Mouse (Mus musculus): ENCODE data around the gene Rbfox1.

Rbfox1 gene

DNA sequence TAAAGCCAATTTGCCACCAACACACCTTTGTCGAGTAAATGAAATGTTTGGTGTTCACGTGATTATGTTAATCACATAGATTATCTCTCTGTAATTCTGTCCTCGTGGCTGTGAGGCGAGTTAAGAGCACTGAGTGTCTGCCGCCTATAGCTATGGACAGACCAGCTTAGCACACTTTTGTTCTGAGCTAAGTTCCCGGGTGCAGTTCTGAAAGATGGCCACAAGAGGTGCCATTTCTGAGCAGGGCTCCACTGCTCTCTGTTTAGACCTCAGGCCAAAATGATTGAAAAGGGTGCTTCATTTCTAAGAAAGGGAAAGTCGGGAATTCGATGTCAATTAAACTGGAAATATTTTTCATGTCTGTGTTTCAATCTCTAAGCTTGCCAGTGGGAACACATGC, 617.1 kb downstream of the Rbfox1 start:
- DNase-seq: peak; percentile 34

DNA sequence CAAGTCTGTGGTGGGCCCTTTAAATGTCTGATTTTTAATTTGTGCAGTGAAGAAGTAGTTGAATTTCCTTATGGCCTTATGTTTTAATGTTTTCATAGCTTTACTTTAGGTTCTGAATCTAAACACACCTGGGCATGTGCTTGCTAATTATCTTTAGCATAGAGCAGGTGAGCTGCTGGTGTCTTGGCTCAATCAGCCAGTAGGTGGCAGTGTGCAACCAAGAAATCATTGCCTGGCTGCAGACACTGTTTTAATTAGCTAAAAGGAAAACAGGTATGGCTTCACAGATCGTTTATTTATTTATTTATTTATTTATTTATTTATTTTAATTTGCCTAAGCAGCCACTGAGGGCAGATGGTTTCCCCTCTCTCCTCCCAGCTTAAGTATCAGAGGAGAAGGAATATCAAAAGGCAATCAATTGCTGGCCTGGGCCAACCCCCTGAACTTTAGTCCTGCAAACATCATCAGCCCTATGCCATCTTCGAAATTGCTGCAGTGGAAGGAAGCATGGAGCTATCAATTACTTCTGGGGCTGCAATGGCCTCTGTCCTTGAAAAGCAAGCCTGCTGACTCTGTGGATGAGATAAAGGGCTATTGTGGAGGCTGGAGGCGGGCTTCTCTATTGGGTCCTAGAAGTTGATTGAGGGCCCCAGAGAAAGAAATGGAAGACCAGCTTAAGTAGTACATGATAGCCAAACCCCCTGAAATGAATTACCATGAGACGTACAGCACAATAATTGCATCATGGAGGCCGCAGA, 618.6 kb downstream of the Rbfox1 start:
- peak; percentile 64 for DNase-seq

DNA sequence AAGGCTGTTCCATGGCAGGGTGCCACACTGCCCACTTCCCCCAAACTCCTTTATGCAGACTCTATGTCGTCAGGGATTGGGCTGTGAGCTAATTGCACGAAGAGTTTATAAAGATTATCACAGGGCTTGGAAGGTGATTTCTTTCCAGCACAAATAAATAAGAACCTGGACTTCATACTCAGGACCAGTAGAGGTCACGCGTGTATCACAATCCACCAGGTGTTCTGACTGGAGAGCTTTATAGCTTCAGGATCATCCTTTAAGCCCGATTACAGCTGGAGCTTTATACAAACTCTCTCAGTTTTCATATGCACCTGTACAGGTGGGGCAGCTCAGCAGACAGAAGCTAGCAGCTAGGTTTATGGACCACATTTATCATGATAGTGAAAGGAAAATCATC, 623.8 kb downstream of the Rbfox1 start:
- no peak for DNase-seq

DNA sequence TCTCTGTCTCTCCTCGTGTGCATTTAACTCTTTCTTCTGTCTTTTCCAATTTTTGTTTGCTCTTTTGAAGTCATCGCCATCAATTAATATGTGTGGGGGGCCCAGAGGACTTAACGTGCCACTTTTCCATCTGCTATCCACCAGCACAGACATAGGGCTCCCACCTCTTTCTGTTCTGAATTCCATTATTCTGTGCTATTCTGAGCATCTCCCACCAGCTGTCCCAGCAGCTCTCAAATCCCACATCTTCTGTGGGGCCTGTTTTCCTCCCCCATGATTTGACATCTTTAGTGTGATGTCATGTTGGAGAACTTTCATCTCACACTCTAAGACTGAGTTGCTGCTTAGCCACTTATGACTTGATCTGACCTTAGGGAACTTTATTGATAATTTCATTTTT, 634.3 kb downstream of the Rbfox1 start:
- no peak for DNase-seq

DNA sequence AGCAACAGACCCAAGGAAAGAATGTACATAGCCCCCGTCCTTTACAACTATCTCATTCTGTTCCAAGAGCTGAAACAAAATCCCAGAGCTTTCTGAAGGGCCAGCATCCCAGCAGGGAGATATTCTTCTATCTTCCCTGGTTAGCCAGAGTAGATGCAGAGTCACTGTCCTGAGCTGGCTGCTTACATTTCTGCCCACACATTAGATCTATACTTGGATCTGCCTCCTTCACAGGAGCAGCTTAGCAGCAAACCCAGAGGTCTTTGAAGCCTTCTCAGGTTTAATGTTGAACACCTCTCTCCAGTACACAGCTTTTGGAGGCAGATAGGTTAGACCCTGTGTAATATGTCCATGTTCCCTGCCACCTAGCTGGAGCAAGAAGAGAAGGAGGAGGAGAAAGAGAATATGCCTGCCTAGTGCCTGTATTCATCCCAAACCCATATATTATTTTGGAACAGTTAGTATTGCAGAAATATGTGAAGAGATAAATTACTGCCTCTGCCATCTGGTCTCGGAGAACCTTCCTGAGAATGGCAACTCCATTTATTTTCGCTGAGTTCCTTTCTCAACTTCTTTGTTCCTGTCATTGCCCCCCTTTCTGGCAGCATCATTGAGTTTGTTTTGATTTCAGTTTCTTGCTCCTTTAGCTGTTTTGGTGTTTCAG, 640.5 kb downstream of the Rbfox1 start:
- no peak for DNase-seq

DNA sequence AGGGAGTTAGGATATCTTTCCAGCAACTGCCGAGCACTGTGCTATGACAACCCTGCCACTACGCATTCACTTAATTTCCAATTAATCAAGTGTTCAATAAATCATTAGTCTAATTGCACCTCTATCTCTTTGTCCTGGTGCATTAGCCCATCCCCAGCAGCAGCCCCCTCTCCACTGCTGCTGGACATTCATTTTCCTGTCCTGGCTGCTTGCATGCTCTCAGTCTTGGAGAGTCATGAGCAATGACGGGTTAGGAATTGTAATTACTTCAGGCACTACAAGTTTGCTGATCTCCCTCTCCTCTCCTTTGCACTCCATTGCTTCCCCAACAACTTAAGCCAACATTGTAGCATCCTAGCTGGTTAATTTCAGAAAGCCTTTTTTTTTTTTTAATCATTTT, 646.3 kb downstream of the Rbfox1 start:
- no peak for DNase-seq

DNA sequence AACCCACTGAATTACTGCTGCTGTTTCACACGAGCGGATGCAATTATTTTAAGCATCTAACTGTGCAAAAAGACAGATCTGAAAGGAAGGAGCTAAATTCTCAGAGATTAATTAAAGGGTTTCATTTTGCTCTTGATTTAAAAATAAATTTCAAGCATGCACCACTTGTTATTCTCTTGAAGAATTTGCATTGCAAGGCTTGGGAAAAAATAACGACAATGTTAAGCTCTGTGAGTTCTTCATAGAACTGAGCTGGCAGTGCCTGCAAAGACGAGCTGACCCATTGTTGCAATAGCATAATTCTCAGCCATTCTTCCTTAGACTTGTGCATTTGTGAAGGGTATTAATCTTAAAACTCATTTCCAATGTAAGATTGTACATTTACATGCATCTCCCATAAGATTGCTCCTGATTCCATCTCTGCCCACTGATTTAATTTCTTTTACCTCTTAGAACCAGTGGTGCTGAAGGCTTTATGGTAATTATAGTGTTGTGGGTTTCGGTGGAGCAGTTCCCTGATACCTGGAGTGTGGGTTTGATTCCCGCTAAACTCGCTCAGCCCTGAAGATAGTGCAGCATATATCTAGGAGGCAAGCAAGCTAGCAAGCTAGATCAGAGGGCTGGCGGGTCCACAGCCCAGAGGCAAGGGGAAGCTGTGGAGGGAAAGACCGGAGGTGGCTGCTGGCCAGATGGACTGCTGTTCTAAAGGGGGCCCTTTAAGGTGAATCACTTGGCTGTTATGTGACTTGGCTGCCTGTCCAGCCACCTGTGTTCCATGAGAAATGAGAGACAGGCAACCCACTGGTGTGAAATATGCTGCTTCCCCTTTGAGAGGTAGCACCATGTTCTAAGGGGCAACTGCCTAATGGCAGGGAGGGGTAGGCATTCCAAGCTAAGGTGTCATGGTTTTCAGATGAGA, 647.2 kb downstream of the Rbfox1 start:
- DNase-seq: no peak

DNA sequence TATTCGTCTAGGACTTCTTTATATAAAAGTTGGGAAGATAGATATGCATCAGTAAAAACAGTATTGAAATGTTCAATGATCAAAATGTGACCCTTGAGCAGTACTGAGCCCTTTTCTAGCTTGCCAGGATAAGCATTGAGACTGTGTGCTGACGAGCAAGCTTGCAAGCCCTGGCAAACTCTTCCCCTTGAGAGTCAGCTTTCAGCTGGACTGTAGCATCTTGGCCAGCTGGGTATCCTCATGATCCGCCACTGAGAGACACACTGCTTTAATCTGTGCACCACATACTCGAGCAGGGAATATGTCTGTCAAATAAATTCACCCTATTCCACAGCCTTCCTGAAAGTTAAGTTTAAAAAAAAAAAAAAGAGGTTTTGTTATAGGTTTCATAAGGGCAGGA, 670.6 kb downstream of the Rbfox1 start:
- DNase-seq: no peak

DNA sequence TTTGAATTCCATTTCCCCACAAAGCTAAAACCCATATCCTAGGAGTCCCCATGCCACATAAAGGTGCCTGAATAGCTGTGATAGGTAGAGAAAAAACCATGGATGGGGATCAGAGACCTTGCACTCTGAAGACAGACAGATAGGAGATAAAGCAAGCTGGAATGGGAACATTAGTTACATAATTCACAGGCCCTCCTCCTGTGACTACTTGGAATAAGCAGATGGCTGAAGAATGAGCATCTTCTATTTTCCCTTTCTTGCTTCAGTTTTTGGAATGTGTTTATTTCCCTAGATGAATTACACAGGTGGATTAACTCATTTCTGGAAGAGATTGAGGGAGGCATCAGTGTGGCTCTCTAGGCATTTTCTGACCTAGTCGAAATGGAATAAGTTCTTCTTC, 672.6 kb downstream of the Rbfox1 start:
- DNase-seq: no peak

DNA sequence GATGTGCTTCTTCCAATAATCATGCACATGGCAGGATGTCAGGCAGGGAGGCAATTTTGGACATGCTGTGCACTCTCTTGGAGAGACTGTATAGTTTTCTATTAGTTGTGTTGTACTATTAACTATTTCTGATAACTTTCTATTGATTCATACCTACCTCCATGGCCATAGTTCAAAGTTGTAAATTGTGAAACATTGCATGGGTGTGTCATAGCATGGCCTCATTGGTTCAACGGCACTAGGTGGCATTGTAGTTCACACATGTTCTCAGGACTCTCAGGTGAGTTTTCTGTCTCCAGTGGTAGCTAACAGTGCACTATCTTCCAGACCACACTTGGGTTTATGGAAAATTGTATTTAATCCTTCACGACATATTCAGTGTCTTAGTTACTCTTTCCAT, 699.5 kb downstream of the Rbfox1 start:
- DNase-seq: no peak

DNA sequence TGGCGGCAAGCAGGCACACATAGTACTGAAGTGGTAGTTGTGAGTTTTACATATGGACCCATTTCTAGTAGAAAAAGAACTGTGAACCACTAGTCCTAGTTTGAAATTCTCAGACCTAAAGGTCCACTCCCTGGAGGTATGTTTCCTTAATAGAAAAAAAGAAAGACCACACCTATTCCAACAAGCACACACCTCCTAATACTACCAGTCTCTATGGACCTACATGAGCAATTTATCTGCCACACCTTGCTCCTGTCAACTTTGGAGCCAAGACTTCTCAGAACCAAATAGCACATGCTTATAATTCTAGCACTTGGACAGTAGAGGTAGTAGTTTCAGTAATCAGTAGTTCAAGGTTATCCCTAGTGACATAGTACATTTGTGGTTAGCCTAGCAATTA, 700.0 kb downstream of the Rbfox1 start:
- no peak for DNase-seq

DNA sequence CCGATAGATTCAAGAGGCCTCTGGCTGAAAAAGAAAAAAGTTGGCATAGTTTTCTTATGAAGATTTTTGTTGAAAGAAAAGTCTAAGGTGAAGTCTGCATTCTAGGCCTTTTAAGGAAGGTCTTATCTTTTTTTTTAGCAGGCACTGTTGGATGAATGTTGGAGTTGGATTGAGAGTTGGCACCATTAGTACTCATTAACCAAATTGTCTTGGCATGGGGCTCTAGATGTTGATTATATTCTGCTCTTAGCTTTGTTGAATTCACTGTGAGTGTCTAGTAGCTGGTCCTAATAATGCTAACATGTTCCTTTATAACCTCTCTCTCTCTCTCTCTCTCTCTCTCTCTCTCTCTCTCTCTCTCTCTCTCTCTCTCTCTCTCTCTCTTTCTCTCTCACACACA, 731.4 kb downstream of the Rbfox1 start:
- no peak for DNase-seq

DNA sequence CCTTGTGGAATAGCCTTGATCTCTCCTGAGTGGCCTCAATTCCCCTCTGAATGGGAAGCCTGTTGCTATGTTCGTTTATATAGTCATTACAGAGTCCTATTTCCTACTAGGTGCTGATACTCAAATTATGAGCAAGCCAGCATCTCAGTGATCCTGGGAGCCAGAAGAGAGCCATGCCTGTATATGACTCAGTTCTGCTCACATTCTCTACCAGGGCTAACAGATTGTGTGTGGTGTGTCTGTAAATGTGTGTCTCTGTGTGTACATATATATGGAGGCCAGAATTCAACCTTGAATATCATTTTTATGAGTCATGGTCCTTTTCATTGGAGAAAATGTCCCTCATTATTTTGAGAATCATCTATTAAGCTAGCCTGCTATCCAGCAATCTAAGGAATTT, 755.2 kb downstream of the Rbfox1 start:
- DNase-seq: no peak

DNA sequence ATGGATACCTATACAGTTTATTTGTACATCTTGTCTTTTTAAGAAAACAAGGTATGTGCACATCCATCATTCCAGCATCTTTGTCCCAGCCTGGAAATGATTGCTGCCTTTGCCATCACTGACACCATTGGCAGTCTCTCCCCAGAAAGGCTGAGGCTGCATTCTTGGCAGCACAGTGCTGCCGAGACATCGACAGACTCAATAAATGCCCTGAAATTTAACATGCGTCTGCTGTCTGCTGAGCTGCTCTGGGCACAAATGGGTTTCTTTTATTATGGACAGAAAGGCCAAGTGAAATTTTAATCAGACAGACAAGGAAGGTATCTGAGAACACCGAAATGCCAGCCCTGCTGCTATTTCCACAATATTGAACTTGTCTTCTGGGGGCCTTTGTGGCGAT, 761.8 kb downstream of the Rbfox1 start:
- no peak for DNase-seq

DNA sequence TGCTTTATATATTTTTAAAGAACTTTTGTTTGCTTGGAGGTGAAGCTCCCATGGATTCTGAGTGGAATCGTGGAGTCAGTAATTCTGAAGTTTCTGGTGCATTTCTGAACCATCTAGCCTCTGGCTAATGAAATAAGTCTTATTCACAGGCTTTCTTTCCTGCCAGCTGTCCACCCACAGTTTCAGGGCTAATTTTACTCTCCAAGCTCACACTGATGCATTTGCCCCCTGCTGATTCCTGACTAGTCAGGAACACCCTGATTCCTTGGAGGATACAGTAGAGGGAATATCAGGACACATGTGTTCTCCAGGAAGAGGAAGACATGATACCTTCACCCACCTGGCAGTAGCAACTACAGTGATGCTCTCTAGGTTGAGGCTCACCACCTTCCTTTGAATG, 763.6 kb downstream of the Rbfox1 start:
- no peak for DNase-seq

DNA sequence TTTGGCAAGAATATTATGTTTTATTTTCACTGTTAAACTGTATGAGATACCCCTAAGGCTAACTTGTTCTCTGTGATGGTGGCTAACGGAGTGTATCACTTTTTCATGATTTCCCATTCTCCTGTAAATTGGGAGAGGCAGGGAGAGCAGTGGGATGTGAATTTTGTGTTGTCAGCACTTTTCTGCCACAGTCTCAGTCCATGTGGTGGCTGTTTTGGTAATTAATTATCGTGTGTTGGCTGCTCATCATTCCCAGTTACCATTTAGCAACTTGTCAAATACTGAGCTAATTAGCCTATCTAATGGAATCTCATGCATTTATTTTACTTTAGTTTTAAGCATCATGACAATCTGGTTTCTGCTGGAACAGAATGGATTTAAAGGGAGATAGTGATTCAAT, 773.4 kb downstream of the Rbfox1 start:
- DNase-seq: no peak

DNA sequence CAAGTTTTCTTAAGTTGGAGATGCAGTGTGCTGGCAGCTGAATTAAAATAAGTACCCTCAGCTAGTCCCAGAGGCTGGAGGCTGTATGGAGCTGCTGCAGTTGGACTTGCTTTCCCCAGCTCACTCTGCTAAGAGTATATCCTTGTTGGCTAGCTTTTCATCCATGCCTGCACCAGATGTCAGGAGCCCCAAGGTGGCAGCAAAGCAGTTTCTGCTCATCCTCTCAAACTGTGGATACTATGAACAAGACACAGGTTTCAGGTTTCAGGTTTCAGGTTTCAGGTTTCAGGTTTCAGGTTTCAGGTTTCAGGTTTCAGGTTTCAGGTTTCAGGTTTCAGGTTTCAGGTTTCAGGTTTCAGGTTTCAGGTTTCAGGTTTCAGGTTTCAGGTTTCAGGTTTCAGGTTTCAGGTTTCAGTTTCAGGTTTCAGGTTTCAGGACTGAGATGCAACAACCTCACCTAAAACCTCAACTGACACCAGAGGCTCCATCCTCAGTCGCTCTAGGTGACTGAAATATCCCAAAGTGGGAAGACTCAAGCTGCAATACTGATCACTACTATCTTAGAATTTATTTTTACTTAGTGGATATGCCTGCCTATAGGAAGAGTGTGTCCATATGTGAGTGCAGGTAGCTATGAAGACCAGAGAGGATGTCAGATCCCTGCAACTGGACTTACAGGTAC, 801.1 kb downstream of the Rbfox1 start:
- DNase-seq: no peak

DNA sequence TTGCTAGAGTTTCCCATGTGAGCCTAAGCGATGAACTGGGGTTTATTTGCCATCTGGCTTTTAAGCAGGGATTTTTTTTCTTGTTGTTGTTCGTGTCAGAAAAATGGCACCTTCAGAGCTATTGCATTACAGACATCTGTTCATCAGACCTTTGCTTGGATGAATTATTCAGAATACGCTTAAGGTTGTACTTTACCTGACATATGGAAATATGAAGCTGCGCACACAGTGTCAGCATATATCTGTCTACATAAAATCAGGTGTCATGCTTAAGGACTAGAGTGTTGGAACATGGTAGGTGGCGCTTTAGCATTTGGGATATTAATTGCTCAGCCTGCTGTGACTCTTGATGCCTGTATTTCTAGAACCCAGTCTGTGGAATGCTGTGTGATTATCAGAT, 819.7 kb downstream of the Rbfox1 start:
- no peak for DNase-seq

DNA sequence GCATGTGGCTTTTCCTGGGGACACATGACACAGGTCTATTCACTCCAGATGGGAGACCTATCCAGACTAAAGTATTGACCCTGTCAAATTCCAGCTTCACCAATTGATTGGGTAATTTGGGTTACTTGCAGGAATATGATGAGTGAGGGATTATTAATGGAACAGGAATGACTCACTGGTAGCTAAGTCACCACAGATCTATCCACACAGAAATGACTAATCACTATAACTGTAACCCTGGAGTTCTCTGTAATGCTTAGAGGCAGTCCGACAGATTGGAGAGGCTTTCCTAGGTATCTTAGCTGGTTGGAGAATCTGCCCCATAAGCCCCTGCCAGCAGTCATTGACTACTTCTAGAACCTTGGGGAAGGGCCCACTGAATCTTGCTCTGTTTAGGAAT, 827.2 kb downstream of the Rbfox1 start:
- no peak for DNase-seq

DNA sequence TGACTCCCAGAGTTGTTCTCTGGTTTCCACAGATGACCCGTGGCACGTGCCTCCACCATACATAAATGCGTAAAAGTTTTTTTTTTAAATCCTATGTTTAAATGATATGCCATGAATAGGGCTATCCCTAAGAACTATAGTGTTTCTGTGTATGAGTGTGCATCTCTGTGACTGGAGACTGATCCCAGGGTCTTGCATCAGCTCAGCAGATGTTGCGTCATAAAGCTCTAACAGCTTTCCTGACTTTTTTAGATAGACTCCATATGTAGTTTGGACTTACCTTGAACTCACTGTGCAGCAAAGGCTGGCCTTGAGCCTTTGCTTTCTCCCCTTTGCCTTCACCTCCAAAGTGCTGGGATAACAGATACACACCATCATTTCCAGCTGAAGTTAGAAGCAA, 830.1 kb downstream of the Rbfox1 start:
- DNase-seq: no peak

DNA sequence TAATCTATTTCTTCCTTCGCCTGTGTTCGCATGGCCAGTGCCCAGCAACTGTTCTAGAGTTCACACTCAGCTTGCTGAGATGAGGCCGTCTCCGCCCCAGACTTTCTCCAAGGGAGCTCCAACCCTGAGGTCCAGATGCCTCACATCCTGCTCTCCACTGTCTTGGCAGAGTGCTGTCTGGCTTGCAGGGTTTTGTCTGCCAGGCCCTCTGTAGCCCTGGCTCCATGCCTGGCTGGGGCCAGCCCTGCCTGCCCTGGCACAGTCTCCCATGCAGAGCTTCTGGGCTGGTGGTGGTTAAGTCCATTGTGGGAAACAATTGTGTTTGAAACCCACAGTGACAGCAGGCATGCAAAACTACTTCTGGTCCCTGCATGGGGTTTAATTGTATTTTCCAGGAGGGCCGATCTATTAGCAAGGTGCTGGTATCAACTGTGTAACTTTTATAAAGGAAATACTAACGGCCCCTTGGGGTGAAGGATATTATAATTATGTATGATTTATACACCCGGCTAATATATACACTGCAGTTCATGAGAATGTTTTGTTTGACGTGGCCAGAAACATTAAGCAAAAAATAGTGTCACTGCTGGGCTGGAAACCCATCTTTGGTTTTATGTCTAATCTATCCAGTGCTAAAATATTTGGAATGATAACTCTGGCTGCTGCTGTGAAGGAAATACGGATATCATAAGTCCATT, 831.2 kb downstream of the Rbfox1 start:
- peak; percentile 12 for DNase-seq

DNA sequence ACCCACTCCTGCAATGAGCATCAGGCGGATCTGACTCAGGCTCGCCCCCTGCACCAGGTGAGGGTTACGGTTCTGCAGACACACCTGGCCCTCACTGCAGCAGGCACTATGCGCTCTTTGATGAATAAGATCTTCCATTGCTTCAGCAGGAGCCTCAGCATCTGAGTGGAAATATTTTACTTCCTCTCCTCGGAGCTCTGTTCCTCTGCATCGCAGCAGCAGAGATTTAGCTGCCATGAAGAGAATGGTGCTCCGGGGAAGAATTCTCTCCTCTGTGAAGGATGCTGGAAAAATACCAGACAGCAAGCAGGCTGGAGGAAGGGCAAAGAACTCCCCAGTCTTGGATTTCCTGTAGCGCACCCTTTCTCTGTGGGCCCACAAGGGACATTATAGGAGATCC, 833.9 kb downstream of the Rbfox1 start:
- no peak for DNase-seq

DNA sequence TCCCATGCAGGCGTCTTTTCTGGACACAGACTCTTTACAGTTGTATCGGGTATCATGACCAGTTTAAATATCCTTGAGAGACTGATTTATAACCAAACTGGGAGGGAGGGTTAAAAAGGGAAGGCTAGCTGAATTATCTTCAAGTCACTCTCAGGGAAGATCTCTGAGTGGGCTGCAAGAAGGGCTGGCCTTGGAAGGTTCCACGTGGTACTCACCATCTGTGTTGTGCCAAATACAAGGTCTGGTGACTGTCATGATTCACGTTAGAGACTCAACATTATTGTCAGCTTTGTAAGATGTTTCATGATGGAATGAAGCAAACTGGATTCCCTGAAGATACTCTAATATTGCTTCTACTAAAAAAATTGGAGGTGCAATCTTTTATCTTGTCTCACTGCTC, 847.5 kb downstream of the Rbfox1 start:
- DNase-seq: no peak
